Mouse (Mus musculus) neural tube, embryonic 11.5 days (tissue): Measurements from ENCODE around the gene Ubap1. TPM values are rescaled to one million over a fixed set of nuclear protein-coding genes. Genes with fewer than 3 reads are reported as not detected.
A peak's percentile ranks its signal among the peaks of the same experiment; 100 is the strongest.

Experiments used
- ATAC-seq: fragments of 200-750 bp; cut with Nextera tagmentation; 2 replicates; pipeline ENCODE4 v1.8.0; 2017; ENCODE audit warnings: moderate number of reproducible peaks, mild to moderate bottlenecking, moderate TSS enrichment, moderate library complexity; ENCODE audit not compliant: insufficient read depth, low FRiP score, low TSS enrichment
- DNase-seq: peaks from one replicate; pipeline ENCODE4 v3.0.0-alpha.2; 2015; ENCODE audit warnings: low spot score
- H3K27ac ChIP-seq: fragments of 300-500 bp; sonication (generic); 2 replicates; pipeline ENCODE4 v1.5.1; 2014; ENCODE audit warnings: low read depth, mild to moderate bottlenecking, low read length
- H3K27me3 ChIP-seq: fragments of 300-500 bp; sonication (generic); 2 replicates; pipeline ENCODE4 v1.6.1; 2014; ENCODE audit warnings: mild to moderate bottlenecking, low read length, mixed read lengths; ENCODE audit not compliant: control insufficient read depth, insufficient read depth
- H3K36me3 ChIP-seq: fragments of 300-500 bp; sonication (generic); 2 replicates; pipeline ENCODE4 v1.6.1; 2014; ENCODE audit warnings: mild to moderate bottlenecking, low read length, moderate library complexity, mixed read lengths; ENCODE audit not compliant: control insufficient read depth, insufficient read depth
- H3K4me1 ChIP-seq: fragments of 300-500 bp; sonication (generic); 2 replicates; pipeline ENCODE4 v1.6.1; 2014; ENCODE audit warnings: low read length, mixed read lengths; ENCODE audit not compliant: control insufficient read depth, insufficient read depth
- H3K4me2 ChIP-seq: fragments of 300-500 bp; sonication (generic); 2 replicates; pipeline ENCODE4 v1.6.1; 2014; ENCODE audit warnings: low read depth, mild to moderate bottlenecking, moderate library complexity
- H3K4me3 ChIP-seq: fragments of 300-500 bp; sonication (generic); 2 replicates; pipeline ENCODE4 v1.5.1; 2014; ENCODE audit warnings: low read depth, low read length
- H3K9ac ChIP-seq: fragments of 300-500 bp; sonication (generic); 2 replicates; pipeline ENCODE4 v1.6.1; 2014; ENCODE audit warnings: mild to moderate bottlenecking, low read length
- H3K9me3 ChIP-seq: fragments of 300-500 bp; sonication (generic); 2 replicates; pipeline ENCODE4 v1.6.1; 2016; ENCODE audit warnings: low read length; ENCODE audit not compliant: control insufficient read depth
- WGBS: fragments of 180-500 bp; shearing (Covaris S2); extraction: QIAGEN DNeasy Blood & Tissue Kit; methylation state at CpG from one replicate; pipeline ENCODE4 v1.1.7; 2014; 5-methylcytosine and 5-hydroxymethylcytosine counted together
- polyA plus RNA-seq: library from polyadenylated mRNA; unstranded; fragments of >200 nt; fragmentation: Nextera tagmentation; extraction: Ambion mirVana; gene quantifications from 2 replicates; pipeline ENCODE4 v1.2.1, GENCODE M21; 2014

The Ubap1 gene
- polyA plus RNA-seq, 1 experiment from 2014 or later: 91.3 TPM

DNA sequence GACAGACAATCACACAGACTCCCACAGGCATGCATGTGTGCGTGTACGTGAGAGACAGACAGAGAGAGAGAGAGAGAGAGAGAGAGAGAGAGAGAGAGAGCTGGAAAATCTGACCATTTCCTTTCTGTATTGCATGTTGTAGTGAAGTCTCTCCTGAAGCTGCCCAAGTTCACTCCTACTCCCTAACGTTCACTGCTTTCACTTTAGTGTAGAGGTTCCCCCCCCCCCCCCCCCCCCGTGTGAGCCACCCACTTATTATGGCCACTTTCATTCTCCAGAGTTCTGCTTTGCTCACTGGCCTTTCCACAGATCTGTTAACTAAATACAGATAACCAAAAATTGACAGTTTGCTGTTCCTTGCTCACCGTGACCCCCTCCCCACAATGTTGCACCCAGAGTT, 957 bp upstream of the Ubap1 start:
- H3K27ac ChIP-seq: no peak overlapping the region
- H3K4me2 ChIP-seq: no peak overlapping the region
- no peak overlapping the region for H3K4me3 ChIP-seq

DNA sequence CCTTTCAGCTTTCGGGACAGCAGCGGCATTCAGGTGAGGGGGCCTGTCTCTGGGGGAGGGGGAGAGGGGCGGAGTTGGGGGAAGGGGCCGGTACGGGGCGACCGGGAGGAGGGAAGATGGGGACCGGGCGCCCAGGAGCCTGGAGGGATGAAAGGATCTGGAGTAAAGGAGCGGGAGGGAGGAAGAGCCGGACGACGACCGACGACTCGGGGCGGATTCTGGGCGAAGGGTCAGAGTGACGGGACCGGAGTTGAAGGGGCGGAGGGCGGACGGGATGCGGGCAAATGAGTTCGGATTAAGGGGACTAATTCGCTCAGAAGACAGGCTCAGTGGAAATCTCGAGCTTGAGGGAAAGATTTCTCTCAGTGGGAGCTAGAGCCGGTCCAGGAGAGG, 399 bp downstream of the Ubap1 start:
- DNase-seq: no peak
- Histone ChIP-seq H3K4me3 (peak overlapping the region; percentile 81), H3K4me1 (no peaks in the 10 kb centered on the region), H3K27ac (peak overlapping the region; percentile 88), H3K36me3 (0 out of 2 replicates have a peak, but pooled peaks cover 3% of the 10 kb centered on the region), H3K9ac (peak overlapping the region; percentile 79), H3K27me3 (no peaks in the 10 kb centered on the region), H3K9me3 (no peaks in the 10 kb centered on the region), H3K4me2 (peak overlapping the region; percentile 42)
- ATAC-seq: peak; percentile 72
- whole genome bisulfite sequencing: under 1% methylated on average over 25 of the region's 28 CpGs

More for the DNA sequence above, 957 bp upstream of the Ubap1 start:
- no peak overlapping the region for H3K9ac ChIP-seq
- DNase-seq (no peak), ATAC-seq (no peak)
- no peaks in the 10 kb centered on the region for H3K4me1 ChIP-seq
- H3K9me3 ChIP-seq: no peaks in the 10 kb centered on the region
- 60% methylated on average over 3 of the region's 5 CpGs for WGBS
- H3K27me3 ChIP-seq: no peaks in the 10 kb centered on the region
- 0 out of 2 replicates have a peak, but pooled peaks cover 3% of the 10 kb centered on the region for H3K36me3 ChIP-seq

DNA sequence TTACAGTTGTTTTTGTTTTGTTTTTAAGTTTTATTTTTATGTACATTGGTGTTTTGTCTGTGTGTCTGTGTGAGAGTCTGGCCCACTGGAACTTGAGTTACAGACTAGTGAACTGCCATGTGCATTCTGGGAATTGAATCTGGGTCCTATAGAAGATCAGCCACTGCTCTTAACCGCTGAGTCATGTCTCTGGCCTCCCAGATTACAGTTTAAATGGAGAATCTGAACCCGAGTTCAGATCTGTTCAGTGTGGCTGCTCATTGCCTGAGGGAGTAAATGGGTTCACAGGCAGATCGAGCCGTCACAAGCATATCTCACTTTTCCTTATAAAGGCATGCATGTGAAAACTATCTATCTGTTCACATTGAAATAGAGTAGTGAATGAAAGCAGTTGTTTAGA, 4.0 kb downstream of the Ubap1 start:
- WGBS: 92% methylated on average over 4 of the region's 4 CpGs

DNA sequence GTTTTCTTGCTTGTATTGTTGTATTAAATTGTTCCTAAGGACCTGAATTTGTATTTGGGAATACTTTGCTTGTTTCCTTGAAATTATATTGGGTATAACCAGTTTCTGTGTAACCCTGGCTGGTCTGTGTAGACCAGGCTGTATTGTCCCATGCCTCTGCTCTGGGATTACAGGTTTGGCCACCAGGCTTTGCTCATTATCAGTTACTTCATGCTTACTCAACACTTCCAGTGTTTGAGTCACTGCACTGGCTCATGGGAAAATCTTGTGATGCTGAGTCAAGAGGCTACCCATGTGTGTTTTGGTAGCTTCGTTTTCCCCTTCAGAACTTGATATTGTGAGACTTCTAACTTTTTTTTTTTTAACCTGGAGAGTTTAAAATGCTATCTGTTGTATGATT, 4.5 kb downstream of the Ubap1 start:
- WGBS: 97% methylated on average over 1 of the region's 1 CpGs
- no peak for DNase-seq
- 0 out of 2 replicates have a peak, but pooled peaks cover 3% of the 10 kb centered on the region for H3K36me3 ChIP-seq
- ATAC-seq: no peak
- H3K9me3 ChIP-seq: no peaks in the 10 kb centered on the region
- no peak overlapping the region for H3K4me3 ChIP-seq
- no peak overlapping the region for H3K9ac ChIP-seq
- H3K4me1 ChIP-seq: no peaks in the 10 kb centered on the region
- H3K27me3 ChIP-seq: no peaks in the 10 kb centered on the region
- no peak overlapping the region for H3K4me2 ChIP-seq
- no peak overlapping the region for H3K27ac ChIP-seq

More for the DNA sequence above, 4.0 kb downstream of the Ubap1 start:
- Histone ChIP-seq H3K9me3 (no peaks in the 10 kb centered on the region), H3K27me3 (no peaks in the 10 kb centered on the region), H3K27ac (no peak overlapping the region), H3K36me3 (0 out of 2 replicates have a peak, but pooled peaks cover 3% of the 10 kb centered on the region), H3K9ac (no peak overlapping the region), H3K4me1 (no peaks in the 10 kb centered on the region), H3K4me2 (no peak overlapping the region), H3K4me3 (no peak overlapping the region)
- ATAC-seq (no peak), DNase-seq (no peak)

DNA sequence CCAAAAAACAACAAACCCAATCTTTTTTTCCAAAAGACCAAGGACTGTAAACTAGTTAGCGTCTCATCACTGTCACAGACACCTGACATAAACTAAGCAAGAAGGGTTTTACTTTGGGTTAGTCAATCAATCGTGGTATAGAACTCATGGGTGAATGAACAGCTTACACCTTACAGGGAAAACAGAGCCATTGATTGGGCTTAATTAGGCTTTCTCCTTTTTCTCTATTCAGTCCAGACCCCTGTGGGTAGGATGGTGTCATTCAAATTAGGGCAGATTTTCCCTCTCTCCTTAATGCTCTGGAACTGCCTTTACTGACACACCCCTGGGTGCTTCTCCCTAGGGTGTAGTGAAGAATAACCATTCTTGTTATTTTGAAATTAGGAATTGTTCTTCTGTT, 8.4 kb downstream of the Ubap1 start:
- Histone ChIP-seq H3K4me3 (no peak overlapping the region), H3K27ac (no peak overlapping the region), H3K27me3 (no peaks in the 10 kb centered on the region), H3K9ac (no peak overlapping the region), H3K4me2 (no peak overlapping the region), H3K9me3 (no peaks in the 10 kb centered on the region), H3K36me3 (0 out of 2 replicates have a peak, but pooled peaks cover 3% of the 10 kb centered on the region), H3K4me1 (no peaks in the 10 kb centered on the region)
- no peak for ATAC-seq
- 51% methylated on average over 2 of the region's 2 CpGs for WGBS
- no peak for DNase-seq

DNA sequence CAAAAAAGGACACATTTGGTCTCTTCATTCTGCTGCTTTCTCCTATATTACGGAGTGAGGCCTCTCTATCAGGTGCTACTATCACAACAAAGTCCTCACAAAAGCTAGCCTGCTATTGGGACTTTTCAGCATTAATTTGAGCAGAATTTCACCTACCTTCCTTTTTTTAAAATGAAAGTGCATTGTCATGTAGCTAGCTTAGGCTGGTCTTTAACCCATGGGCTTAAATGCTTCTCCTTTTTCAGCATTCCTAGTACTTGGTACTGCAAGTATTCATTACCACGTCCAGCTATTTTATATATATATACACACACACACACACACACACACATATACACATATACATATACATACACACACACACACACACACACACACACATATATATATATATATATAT, 9.9 kb downstream of the Ubap1 start:
- Histone ChIP-seq H3K9me3 (no peaks in the 10 kb centered on the region), H3K4me2 (no peak overlapping the region), H3K36me3 (no peaks in the 10 kb centered on the region), H3K4me3 (no peak overlapping the region), H3K27ac (no peak overlapping the region), H3K9ac (no peak overlapping the region), H3K4me1 (no peaks in the 10 kb centered on the region), H3K27me3 (no peaks in the 10 kb centered on the region)
- DNase-seq (no peak), ATAC-seq (no peak)
- 91% methylated on average over 2 of the region's 2 CpGs for WGBS

DNA sequence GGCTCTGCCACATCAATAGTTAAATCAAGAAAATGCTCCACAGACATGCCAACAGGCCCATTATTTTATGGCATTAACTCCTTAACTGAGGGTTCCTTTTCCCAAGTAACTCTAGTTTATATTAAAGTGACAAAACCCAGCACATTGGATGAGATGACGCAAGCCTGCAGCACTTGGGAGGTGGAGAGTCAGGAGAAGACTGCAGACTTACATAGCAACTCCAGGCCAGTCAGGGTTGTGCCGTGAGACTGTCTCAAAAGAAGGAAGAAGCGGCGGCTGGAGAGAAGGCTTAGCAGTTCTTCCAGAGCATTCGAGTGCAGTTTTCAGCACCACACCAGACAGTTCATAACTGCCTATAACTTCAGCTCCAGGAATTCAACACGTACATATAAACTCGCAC, 10.6 kb downstream of the Ubap1 start:
- Histone ChIP-seq H3K36me3 (no peaks in the 10 kb centered on the region), H3K4me1 (no peaks in the 10 kb centered on the region), H3K4me3 (no peak overlapping the region), H3K27ac (no peak overlapping the region), H3K9me3 (no peaks in the 10 kb centered on the region), H3K27me3 (no peaks in the 10 kb centered on the region), H3K9ac (no peak overlapping the region), H3K4me2 (no peak overlapping the region)
- WGBS: 97% methylated on average over 7 of the region's 7 CpGs
- no peak for DNase-seq
- no peak for ATAC-seq

DNA sequence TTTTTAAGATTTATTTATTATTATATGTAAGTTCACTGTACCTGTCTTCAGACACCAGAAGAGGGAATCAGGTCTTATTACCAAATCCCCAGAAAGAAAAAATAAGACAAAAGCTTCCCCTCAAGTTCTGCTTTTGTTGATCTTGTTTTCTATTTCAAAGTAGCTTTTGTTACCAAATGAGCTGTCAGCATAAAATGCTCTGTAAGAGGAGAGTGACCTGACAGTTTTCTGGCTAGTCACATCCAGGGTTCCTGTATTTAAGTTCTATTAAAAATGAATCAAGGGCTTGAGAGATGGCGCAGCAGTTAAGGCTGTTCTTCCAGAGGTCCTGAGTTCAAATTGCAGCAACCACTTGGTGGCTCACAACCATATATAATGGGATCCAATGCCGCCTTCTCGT, 12.3 kb downstream of the Ubap1 start:
- H3K27me3 ChIP-seq: no peaks in the 10 kb centered on the region
- no peak overlapping the region for H3K4me3 ChIP-seq
- H3K4me1 ChIP-seq: no peaks in the 10 kb centered on the region
- no peak for DNase-seq
- no peak for ATAC-seq
- no peak overlapping the region for H3K4me2 ChIP-seq
- no peak overlapping the region for H3K9ac ChIP-seq
- WGBS: 93% methylated on average over 3 of the region's 3 CpGs
- no peaks in the 10 kb centered on the region for H3K36me3 ChIP-seq
- H3K27ac ChIP-seq: no peak overlapping the region
- H3K9me3 ChIP-seq: no peaks in the 10 kb centered on the region

DNA sequence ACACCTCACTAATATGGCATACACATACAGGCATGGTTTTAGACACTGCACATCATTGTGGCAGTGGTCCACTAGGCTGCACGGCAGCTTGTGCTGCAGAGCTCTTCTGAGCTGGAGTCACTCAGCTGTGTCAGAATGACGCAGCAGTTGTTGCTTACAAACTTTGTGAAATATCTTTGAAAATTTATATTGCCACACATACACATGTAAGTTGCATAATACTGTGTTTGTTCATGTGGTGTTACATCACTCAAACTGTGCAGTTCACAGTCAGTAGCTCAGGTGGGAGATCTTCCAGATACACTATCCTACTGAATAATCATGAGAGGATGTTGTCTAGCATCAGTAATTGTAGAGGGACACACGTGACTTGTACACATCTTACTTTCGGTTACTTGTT, 19.4 kb downstream of the Ubap1 start:
- 90% methylated on average over 4 of the region's 4 CpGs for WGBS
- no peak for ATAC-seq
- Histone ChIP-seq H3K27me3 (no peaks in the 10 kb centered on the region), H3K27ac (no peak overlapping the region), H3K4me2 (no peak overlapping the region), H3K4me1 (no peaks in the 10 kb centered on the region), H3K4me3 (no peak overlapping the region), H3K9me3 (no peaks in the 10 kb centered on the region), H3K9ac (no peak overlapping the region), H3K36me3 (no peaks in the 10 kb centered on the region)
- DNase-seq: no peak
